Mouse (Mus musculus) v-Abl transformed pro-B cells (cell line): ENCODE results near the gene Rabgef1.

Experiments used
- in situ Hi-C, 2 experiments: fragments of 400-800 bp; cut with MboI; formaldehyde crosslinking; loops; one replicate each; pipeline ENCODE4 v1.15.1; 2025; ENCODE audit not compliant: unreplicated experiment in 2 of 2

The Rabgef1 gene

GRCm38 (mm10) chr5:130171423-130171954, at the start of gene Rabgef1:
Rabgef1 (plus strand) TSS chr5:130171798.
- in situ Hi-C loops = loop anchor here (10.0 to 25.0 kb wide), 3 partner anchors 691 to 1159 kb away; partner anchors contain the start of genes Ran (in 1 of the 2) and Stx2 (in 1 of the 2)

- in situ Hi-C loops = no loop called here
Measured at GRCm38 (mm10) chr5:130122355-130122754, 49.2 kb upstream of the Rabgef1 start.

GRCm38 (mm10) chr5:130124271-130124670, 47.3 kb upstream of the Rabgef1 start:
- in situ Hi-C loops = no loop called here

GRCm38 (mm10) chr5:130128686-130129523, 42.7 kb upstream of the Rabgef1 start:
- in situ Hi-C loops = no loop called here

- in situ Hi-C loops = no loop called here
Measured at GRCm38 (mm10) chr5:130129524-130129793, 42.1 kb upstream of the Rabgef1 start.

GRCm38 (mm10) chr5:130136597-130136996, 35.0 kb upstream of the Rabgef1 start:
- in situ Hi-C loops = loop anchor here in 1 of 2 experiments (5.0 kb wide), 1 partner anchor 94 kb away; no protein-coding TSS in a partner anchor

GRCm38 (mm10) chr5:130139393-130139792, 32.2 kb upstream of the Rabgef1 start:
- in situ Hi-C loops = loop anchor here in 1 of 2 experiments (5.0 kb wide), 1 partner anchor 97 kb away; no protein-coding TSS in a partner anchor

- in situ Hi-C loops = no loop called here
Measured at GRCm38 (mm10) chr5:130141138-130141537, 30.5 kb upstream of the Rabgef1 start.

- in situ Hi-C loops = no loop called here
Measured at GRCm38 (mm10) chr5:130142041-130142440, 29.6 kb upstream of the Rabgef1 start.

- in situ Hi-C loops = no loop called here
Measured at GRCm38 (mm10) chr5:130143101-130143500, 28.5 kb upstream of the Rabgef1 start.

GRCm38 (mm10) chr5:130143977-130144333, 27.6 kb upstream of the Rabgef1 start:
- in situ Hi-C loops = no loop called here

GRCm38 (mm10) chr5:130144334-130145312, 27.0 kb upstream of the Rabgef1 start, which contains the start of gene Kctd7:
Kctd7 (plus strand) TSS chr5:130144861.
- in situ Hi-C loops = no loop called here

- in situ Hi-C loops = no loop called here
Measured at GRCm38 (mm10) chr5:130145961-130146360, 25.6 kb upstream of the Rabgef1 start.

- in situ Hi-C loops = loop anchor here (10.0 to 25.0 kb wide), 3 partner anchors 235 to 1138 kb away; partner anchors contain the start of genes Ran (in 1 of the 2) and Stx2 (in 1 of the 2)
Measured at GRCm38 (mm10) chr5:130149726-130150310, 21.8 kb upstream of the Rabgef1 start.

GRCm38 (mm10) chr5:130154286-130154685, 17.3 kb upstream of the Rabgef1 start:
- in situ Hi-C loops = loop anchor here (10.0 to 25.0 kb wide), 3 partner anchors 239 to 1142 kb away; partner anchors contain the start of genes Ran (in 1 of the 2) and Stx2 (in 1 of the 2)

- in situ Hi-C loops = loop anchor here (10.0 to 25.0 kb wide), 3 partner anchors 244 to 1146 kb away; partner anchors contain the start of genes Ran (in 1 of the 2) and Stx2 (in 1 of the 2)
Measured at GRCm38 (mm10) chr5:130158545-130158944, 13.1 kb upstream of the Rabgef1 start.

GRCm38 (mm10) chr5:130159761-130160201, 11.8 kb upstream of the Rabgef1 start:
- in situ Hi-C loops = loop anchor here (10.0 to 25.0 kb wide), 3 partner anchors 245 to 1147 kb away; partner anchors contain the start of genes Ran (in 1 of the 2) and Stx2 (in 1 of the 2)

- in situ Hi-C loops = loop anchor here (25.0 kb wide), 2 partner anchors 699 to 1151 kb away; partner anchors contain the start of genes Ran (in 1 of the 2) and Stx2 (in 1 of the 2)
Measured at GRCm38 (mm10) chr5:130163670-130164069, 7.9 kb upstream of the Rabgef1 start.

- in situ Hi-C loops = loop anchor here (25.0 kb wide), 2 partner anchors 697 to 1153 kb away; partner anchors contain the start of genes Ran (in 1 of the 2) and Stx2 (in 1 of the 2)
Measured at GRCm38 (mm10) chr5:130165213-130165612, 6.4 kb upstream of the Rabgef1 start.
